Mouse (Mus musculus) kidney, embryonic 15.5 days (tissue): ENCODE measurements around the gene Gm38655. TPM values are rescaled to one million over a fixed set of nuclear protein-coding genes. Genes with fewer than 3 reads are reported as not detected.
A peak's percentile ranks its signal among the peaks of the same experiment; 100 is the strongest.
"Not testable (repeated sequence)": the region's sequence is repeated elsewhere in the genome, so short reads cannot be mapped to it uniquely, and the experiment has no call there.

Experiments used
- ATAC-seq: fragments of 200-750 bp; cut with Nextera tagmentation; replicated peaks from 2 replicates; pipeline ENCODE4 v1.8.0; 2017; ENCODE audit warnings: moderate TSS enrichment; ENCODE audit not compliant: low FRiP score
- H3K27ac ChIP-seq: fragments of 300-500 bp; sonication (generic); 2 replicates; pipeline ENCODE4 v1.5.1; 2015; ENCODE audit warnings: mild to moderate bottlenecking, inconsistent platforms
- H3K27me3 ChIP-seq: fragments of 300-500 bp; sonication (generic); 2 replicates; pipeline ENCODE4 v1.6.1; 2015; ENCODE audit warnings: inconsistent platforms
- H3K36me3 ChIP-seq: fragments of 300-500 bp; sonication (generic); 2 replicates; pipeline ENCODE4 v1.6.1; 2015; ENCODE audit warnings: inconsistent platforms
- H3K4me1 ChIP-seq: fragments of 300-500 bp; sonication (generic); 2 replicates; pipeline ENCODE4 v1.6.1; 2015; ENCODE audit warnings: inconsistent platforms
- H3K4me2 ChIP-seq: fragments of 300-500 bp; sonication (generic); 2 replicates; pipeline ENCODE4 v1.6.1; 2015; ENCODE audit warnings: moderate library complexity, mild to moderate bottlenecking, inconsistent platforms
- H3K4me3 ChIP-seq: fragments of 300-500 bp; sonication (generic); replicated peaks from 2 replicates; pipeline ENCODE4 v1.5.1; 2015; ENCODE audit warnings: mild to moderate bottlenecking, inconsistent platforms
- H3K9ac ChIP-seq: fragments of 300-500 bp; sonication (generic); 2 replicates; pipeline ENCODE4 v1.6.1; 2015; ENCODE audit warnings: mild to moderate bottlenecking, inconsistent platforms
- H3K9me3 ChIP-seq: fragments of 300-500 bp; sonication (generic); replicated peaks from 2 replicates; pipeline ENCODE4 v1.6.1; 2016; ENCODE audit warnings: inconsistent platforms
- WGBS: fragments of 180-500 bp; shearing (Covaris S2); methylation state at CpG from one replicate; pipeline ENCODE4 v1.1.7; 2015; ENCODE audit warnings: mixed read lengths; 5-methylcytosine and 5-hydroxymethylcytosine counted together
- polyA plus RNA-seq: library from polyadenylated mRNA; unstranded; fragments of >200 nt; fragmentation: Nextera tagmentation; extraction: Ambion mirVana; gene quantifications from 2 replicates; pipeline ENCODE4 v1.2.1, GENCODE M21; 2015

Gene Gm38655
- polyA plus RNA-seq: not detected in 2 replicates

DNA sequence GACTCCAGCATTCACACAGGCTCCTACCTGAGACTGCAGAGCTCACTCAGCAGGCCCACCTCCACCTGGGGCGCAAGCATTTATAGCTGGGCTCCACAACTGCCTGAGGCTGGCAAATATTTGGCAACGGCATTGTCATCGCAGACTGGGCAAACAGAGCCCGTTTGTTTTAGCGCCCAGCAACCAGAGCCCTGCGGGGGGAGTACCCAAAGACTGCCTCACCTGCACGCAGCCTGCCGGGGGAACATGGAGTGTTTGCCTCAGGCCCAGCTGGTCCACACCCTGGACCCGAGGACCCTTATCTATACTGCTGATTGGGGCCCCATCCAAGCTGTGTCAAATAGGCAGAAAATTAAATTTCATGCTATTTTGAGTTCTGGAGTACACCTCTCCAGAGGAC lies at the start of gene Gm38655:
Gene Gm38655 (minus strand): TSS at position 61 of the 400 bp plus-strand sequence.
- Histone ChIP-seq H3K4me3 (no peak within 1 kb of the TSS), H3K27me3 (0 out of 2 replicates have a peak, but pooled peaks cover 13% of the 10 kb centered on the region), H3K4me2 (no peak within 1 kb of the TSS), H3K27ac (no peak within 1 kb of the TSS), H3K9ac (no peak within 1 kb of the TSS), H3K4me1 (no peaks in the 10 kb centered on the region), H3K36me3 (no peaks in the 10 kb centered on the region), H3K9me3 (no peaks in the 10 kb centered on the region)
- no peak for ATAC-seq
- 75% methylated on average over 9 of the region's 9 CpGs for WGBS

DNA sequence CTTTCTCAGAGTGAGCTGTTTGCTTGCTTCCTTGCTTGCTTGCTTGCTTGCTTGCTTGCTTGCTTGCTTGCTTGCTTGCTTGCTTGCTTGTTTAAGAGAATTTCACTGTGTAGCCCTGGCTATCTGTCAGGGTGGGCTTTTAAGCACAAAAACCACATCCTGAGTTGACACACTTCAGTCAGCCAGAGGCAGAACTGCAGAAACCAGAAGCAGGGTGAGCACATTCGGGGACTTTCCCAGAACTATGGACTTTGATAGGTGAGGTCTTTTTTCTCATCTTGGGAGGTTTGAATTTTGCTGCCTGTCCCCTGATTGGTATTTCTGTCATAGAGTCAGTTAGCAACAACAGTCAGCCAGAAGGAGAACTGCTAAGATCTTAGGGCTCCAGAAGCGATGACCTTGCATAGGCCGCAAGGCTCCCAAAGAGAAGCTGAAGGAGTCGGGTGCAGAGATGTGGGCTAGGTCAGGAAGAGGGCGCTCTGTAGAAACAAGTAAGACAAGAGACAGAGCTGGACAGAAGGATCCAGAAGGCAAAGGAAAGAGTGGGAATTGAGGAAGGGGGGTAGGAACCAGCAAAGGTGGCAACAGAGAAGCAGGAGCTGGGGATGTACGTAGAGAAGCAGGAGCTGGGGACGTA lies 49.4 kb upstream of the Gm38655 start:
- WGBS: 89% methylated on average over 7 of the region's 7 CpGs
- Histone ChIP-seq H3K9ac (no peak overlapping the region), H3K36me3 (peaks cover 47% of the 10 kb centered on the region), H3K9me3 (no peaks in the 10 kb centered on the region), H3K27ac (no peak overlapping the region), H3K4me2 (no peak overlapping the region), H3K4me1 (peaks cover 12% of the 10 kb centered on the region), H3K4me3 (no peak overlapping the region), H3K27me3 (no peaks in the 10 kb centered on the region)
- ATAC-seq: no peak

DNA sequence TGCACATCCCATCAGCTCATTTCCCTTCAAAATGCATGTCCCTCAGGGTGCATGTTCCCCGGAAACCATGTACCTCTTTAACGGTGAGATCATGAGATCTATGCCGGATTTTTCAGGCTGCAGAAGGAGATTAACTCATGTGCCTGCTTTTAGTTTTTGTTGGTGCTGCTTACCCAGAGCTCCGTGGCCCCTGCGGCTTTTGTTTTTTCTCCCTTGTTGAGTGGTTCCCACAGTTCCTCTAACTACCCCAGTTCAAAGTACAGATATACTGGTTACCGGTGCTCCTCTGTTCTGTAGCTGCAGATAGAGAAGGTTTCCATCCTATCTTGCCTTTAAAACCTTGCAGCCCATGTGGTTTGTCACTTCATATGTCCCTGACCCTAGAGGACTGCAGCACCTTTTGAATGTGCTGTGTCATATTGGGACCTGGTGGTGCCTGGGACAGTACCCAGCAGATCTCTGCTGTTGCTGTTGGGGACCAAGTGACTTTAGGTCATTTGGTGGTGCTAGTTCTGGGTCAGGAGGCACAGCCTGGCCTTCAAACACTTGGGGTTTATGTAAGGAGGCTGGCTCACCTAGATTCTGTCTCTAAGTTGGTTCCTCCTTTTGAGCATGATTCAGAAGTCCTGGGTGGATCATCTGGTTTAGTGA lies 47.8 kb upstream of the Gm38655 start:
- H3K27ac ChIP-seq: 0 out of 2 replicates have a peak overlapping the region, but pooled peaks have one; percentile 14
- peaks cover 46% of the 10 kb centered on the region for H3K36me3 ChIP-seq
- H3K27me3 ChIP-seq: no peaks in the 10 kb centered on the region
- 57% methylated on average over 6 of the region's 6 CpGs for WGBS
- peak overlapping the region; percentile 80 for H3K4me2 ChIP-seq
- peak overlapping the region; percentile 47 for H3K4me3 ChIP-seq
- H3K9ac ChIP-seq: no peak overlapping the region
- peaks cover 12% of the 10 kb centered on the region for H3K4me1 ChIP-seq
- H3K9me3 ChIP-seq: no peaks in the 10 kb centered on the region
- ATAC-seq: no peak

DNA sequence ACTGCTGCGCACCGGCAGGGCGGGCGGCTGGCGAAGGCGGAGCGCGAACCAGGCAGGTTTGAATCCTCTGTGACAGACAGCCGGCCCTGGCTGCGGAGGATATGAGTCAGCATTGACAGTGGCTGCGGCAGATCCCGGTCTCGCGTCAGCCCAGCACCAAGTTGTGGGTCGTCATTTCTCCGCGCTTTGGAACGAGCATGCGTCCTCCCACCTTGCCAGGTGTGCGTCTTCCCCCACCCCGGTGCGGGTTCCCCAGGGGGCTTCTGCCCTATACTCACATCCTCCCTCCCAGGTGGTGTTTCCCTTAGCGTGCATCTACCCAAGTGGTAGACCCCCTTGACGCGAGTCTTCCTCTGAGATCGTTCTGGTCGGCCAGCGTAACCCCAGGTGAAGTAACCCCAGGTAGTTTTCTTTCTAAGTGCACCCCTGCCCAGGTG lies 47.3 kb upstream of the Gm38655 start:
- not testable (repeated sequence) for H3K9me3 ChIP-seq, H3K27me3 ChIP-seq, H3K9ac ChIP-seq
- H3K4me3 ChIP-seq: peak overlapping the region; percentile 47
- 18% methylated on average over 14 of the region's 28 CpGs for WGBS
- H3K4me2 ChIP-seq: peak overlapping the region; percentile 80
- H3K4me1 ChIP-seq: peaks cover 12% of the 10 kb centered on the region
- peaks cover 46% of the 10 kb centered on the region for H3K36me3 ChIP-seq
- peak; percentile 80 for ATAC-seq
- H3K27ac ChIP-seq: 0 out of 2 replicates have a peak overlapping the region, but pooled peaks have one; percentile 14

DNA sequence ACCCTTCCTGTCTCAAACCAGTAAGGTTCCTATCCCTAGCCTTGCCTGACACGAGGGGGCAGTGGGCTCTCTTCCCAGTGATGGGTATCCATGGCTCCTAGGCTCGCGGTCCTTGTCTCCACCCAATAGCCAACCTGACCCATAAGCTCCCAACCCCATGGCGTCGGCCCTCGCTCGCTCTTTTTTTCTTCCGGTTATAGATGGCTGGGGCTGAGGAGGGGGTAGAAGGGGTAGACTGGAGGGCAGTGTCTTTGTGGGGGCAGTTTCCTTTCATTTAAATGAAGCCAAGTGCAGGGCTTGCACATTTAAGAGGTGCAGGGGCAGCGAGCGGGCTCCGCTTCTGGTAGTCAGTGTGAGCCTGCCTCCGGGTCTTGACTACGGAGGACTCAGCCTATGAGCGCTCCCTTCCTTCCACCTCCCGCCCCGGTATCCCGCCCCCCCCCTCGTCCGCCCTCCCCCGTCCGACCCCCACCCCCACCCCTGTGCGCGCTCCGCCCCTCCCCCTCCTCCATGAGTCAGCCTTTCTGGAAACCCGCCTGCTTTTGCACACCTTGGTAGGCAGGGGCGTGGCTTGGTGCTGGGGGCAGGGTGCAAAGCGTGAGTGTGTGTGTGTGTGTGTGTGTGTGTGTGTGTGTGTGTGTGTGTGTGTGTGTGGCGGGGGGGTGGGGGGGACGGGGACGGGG lies 46.7 kb upstream of the Gm38655 start:
- 1% methylated on average over 25 of the region's 30 CpGs for WGBS
- peak; percentile 90 for ATAC-seq
- peak overlapping the region; percentile 35 for H3K9ac ChIP-seq

DNA sequence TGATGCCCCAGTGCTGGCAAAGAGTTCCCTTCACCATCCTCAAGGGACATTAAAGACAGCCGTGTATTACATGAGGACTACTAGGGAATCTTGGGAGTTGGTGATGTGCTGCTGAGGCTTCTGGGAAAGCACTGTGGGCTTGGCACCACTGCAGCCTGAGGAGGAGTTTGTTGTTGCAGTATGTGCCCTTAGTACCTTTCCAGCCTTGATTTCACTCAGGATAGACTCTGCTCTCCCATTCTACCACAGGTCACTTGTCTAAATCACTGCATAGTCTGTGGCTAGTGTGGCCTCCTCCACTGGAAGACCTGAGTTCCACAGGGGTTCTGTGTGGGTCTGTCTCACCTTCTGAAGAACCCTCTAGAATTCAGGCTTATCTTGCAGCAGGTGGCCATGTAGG lies 45.5 kb upstream of the Gm38655 start:
- Histone ChIP-seq H3K27me3 (no peaks in the 10 kb centered on the region), H3K9me3 (no peaks in the 10 kb centered on the region), H3K4me3 (no peak overlapping the region), H3K36me3 (peaks cover 39% of the 10 kb centered on the region), H3K9ac (no peak overlapping the region), H3K4me2 (no peak overlapping the region), H3K27ac (no peak overlapping the region), H3K4me1 (peaks cover 12% of the 10 kb centered on the region)
- WGBS: 80% methylated on average over 1 of the region's 1 CpGs
- ATAC-seq: no peak

More for the DNA sequence above, 46.7 kb upstream of the Gm38655 start:
- Histone ChIP-seq H3K4me1 (peaks cover 12% of the 10 kb centered on the region), H3K27me3 (no peaks in the 10 kb centered on the region), H3K27ac (0 out of 2 replicates have a peak overlapping the region, but pooled peaks have one; percentile 57), H3K4me3 (peak overlapping the region; percentile 47), H3K9me3 (no peaks in the 10 kb centered on the region), H3K36me3 (peaks cover 40% of the 10 kb centered on the region), H3K4me2 (peak overlapping the region; percentile 80)

DNA sequence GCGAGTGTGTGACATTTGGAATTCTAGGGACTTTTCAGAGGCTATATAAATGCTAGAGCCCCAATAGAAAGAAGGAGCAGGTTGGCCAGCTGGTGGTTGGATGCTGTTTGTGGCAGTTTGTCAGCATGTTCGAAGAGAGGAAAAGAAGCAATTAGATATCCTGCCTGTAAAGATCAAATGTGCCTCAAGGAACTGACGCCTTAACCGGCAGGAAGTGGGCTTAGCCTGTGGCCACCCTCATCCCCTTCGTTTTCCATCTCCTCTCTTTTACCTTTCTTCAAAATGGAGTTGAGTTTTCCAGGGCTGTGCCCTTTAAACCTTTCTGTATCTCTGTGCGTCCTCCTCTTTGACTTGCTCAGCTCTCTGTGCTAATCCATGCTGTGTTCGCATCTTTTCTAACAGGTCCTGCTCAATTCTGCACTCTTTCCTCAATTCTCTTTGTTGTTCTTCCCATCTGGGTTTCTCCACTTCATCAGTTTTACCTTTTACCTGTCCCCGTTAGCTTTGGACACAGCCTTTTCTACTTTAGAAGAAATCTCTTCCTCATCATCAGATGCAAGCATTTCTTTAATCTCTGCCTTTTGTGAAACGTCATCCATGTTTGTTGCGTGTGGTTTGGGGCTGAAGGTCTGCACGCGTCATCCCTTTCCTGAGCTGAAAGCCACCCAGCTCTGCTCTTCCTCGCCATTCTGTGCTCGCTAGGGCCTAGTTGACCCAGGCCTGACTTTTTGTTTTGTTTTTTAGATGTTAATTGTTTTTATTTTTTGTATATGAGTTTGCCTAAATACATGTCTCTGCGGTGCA lies 44.4 kb upstream of the Gm38655 start:
- Histone ChIP-seq H3K4me2 (no peak overlapping the region), H3K4me1 (peaks cover 12% of the 10 kb centered on the region), H3K27ac (no peak overlapping the region), H3K9me3 (no peaks in the 10 kb centered on the region), H3K36me3 (peaks cover 49% of the 10 kb centered on the region), H3K4me3 (no peak overlapping the region), H3K27me3 (no peaks in the 10 kb centered on the region), H3K9ac (no peak overlapping the region)
- WGBS: 90% methylated on average over 15 of the region's 15 CpGs
- no peak for ATAC-seq

DNA sequence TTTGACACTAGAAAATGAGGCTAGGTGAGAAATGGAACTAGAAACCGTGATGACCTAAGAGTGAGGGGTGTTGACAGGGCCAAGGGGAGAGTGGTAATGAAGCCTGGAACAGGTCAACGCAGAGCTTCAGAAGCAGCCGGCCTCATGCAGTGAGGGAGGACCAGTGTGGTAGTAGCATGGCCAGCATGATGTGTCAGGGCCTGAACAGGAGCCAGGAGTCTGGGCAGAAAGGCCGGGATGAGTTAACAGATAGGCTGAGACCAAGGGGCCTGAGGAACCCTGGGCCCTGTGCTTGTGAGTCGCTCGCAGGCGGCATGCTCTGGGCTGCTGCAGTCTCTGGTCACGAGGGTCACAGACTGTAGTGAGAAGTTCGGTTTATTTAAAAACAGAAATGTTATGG lies 43.7 kb upstream of the Gm38655 start:
- H3K36me3 ChIP-seq: peaks cover 56% of the 10 kb centered on the region
- H3K9ac ChIP-seq: no peak overlapping the region
- H3K27me3 ChIP-seq: no peaks in the 10 kb centered on the region
- H3K9me3 ChIP-seq: no peaks in the 10 kb centered on the region
- H3K27ac ChIP-seq: no peak overlapping the region
- 89% methylated on average over 9 of the region's 9 CpGs for WGBS
- H3K4me3 ChIP-seq: no peak overlapping the region
- ATAC-seq: no peak
- peaks cover 12% of the 10 kb centered on the region for H3K4me1 ChIP-seq
- H3K4me2 ChIP-seq: no peak overlapping the region

DNA sequence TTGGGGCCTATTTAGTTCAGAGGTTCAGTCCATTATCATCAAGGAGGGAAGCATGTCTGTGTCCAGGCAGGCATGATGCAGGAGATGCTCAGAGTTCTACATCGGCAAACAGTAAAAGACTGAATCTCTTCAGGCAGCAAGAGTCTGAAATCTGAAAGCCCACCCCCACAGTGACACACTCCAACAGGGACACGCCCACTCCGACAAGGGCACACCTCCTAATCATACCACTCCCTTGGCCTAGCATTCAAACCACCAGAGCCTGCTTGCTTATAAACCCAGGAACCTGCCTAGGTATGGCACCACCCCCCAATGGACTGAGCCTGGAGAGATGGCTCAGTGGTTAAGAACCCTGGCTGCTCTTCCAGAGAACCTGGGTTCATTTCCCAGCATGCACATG lies 40.2 kb upstream of the Gm38655 start:
- H3K36me3 ChIP-seq: peaks cover 87% of the 10 kb centered on the region
- 87% methylated on average over 3 of the region's 3 CpGs for WGBS

DNA sequence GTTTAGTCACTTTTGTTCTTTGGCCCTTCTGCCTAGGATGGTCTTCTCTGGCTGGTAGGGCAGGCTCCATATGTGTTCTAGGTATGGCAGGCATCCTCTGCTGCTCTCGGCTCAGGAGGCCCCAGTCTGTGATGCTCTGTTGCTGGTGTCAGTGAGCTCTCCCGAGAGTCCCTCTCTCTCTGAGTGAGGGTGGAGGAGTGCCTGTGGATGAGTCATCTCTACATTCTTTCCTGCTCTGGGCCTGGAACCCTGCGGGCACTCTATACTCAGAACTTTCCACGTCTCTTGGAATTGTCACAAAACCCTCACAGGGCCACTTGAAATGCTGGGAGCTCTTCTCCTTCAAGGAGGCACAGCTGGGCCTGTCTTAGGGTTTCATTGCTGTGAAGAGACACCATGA lies 36.4 kb upstream of the Gm38655 start:
- ATAC-seq: no peak
- no peak overlapping the region for H3K9ac ChIP-seq
- no peak overlapping the region for H3K4me2 ChIP-seq
- 90% methylated on average over 4 of the region's 4 CpGs for WGBS
- no peaks in the 10 kb centered on the region for H3K27me3 ChIP-seq
- no peak overlapping the region for H3K4me3 ChIP-seq
- no peaks in the 10 kb centered on the region for H3K9me3 ChIP-seq
- H3K36me3 ChIP-seq: peaks cover 97% of the 10 kb centered on the region
- no peak overlapping the region for H3K27ac ChIP-seq
- no peaks in the 10 kb centered on the region for H3K4me1 ChIP-seq

More for the DNA sequence above, 40.2 kb upstream of the Gm38655 start:
- no peak for ATAC-seq
- no peak overlapping the region for H3K4me2 ChIP-seq
- H3K27ac ChIP-seq: no peak overlapping the region
- H3K27me3 ChIP-seq: no peaks in the 10 kb centered on the region
- no peak overlapping the region for H3K9ac ChIP-seq
- no peak overlapping the region for H3K4me3 ChIP-seq
- H3K4me1 ChIP-seq: no peaks in the 10 kb centered on the region
- no peaks in the 10 kb centered on the region for H3K9me3 ChIP-seq

DNA sequence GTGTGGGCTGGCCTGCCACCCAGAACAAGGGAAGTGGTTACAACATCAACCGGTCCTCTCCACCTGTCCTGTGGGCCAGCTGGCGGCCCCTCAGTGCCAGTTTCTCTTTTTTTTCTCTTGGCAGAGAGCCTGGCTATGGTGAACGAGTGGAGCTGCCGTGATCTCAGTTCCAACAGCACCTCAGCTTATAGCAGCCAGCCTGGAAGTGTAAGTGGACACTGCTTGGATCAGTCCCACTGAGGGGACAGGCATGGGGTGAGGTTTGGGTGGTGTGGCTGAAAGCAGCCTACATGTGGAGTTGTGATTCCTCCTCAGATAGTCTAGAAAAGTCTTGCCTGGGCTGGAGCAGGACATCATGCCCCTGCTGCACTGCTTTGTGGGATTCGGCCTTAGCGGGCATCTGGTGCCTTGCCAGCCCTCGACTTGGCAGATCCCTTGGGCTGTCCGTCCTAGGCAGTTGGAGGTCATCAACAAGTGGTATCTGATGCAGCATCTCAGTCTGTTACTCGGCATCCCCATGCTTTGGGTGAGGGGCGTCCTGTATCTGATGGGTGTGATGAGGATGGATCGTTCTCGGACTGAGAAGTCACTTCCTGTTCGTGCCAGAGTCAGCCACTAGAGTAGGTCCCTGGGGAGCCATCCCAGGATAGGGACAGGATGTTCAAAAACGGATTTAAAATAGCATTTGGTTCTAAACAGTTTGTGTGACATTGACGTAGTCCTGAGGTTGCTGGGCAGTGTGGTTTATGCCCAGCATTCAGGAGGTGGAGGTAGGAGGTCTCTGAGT lies 35.6 kb upstream of the Gm38655 start:
- H3K27me3 ChIP-seq: no peaks in the 10 kb centered on the region
- H3K4me1 ChIP-seq: no peaks in the 10 kb centered on the region
- no peaks in the 10 kb centered on the region for H3K9me3 ChIP-seq
- H3K4me3 ChIP-seq: no peak overlapping the region
- H3K36me3 ChIP-seq: peaks cover 96% of the 10 kb centered on the region
- 80% methylated on average over 15 of the region's 15 CpGs for WGBS
- ATAC-seq: no peak
- no peak overlapping the region for H3K9ac ChIP-seq
- H3K4me2 ChIP-seq: no peak overlapping the region
- H3K27ac ChIP-seq: no peak overlapping the region
